Mouse (Mus musculus) urinary bladder, postnatal 36 days (tissue): Measurements from ENCODE around the gene Lsm8.
A peak's percentile ranks its signal among the peaks of the same experiment; 100 is the strongest.
"Not testable (repeated sequence)": the region's sequence is repeated elsewhere in the genome, so short reads cannot be mapped to it uniquely, and the experiment has no call there.

ENCODE experiments used
- DNase-seq, 2 experiments: peaks; one replicate each; pipeline ENCODE4 v3.0.0; 2022; ENCODE audit warnings: low spot score in 2 of 2, mixed read lengths in 1 of 2

Gene Lsm8

DNA sequence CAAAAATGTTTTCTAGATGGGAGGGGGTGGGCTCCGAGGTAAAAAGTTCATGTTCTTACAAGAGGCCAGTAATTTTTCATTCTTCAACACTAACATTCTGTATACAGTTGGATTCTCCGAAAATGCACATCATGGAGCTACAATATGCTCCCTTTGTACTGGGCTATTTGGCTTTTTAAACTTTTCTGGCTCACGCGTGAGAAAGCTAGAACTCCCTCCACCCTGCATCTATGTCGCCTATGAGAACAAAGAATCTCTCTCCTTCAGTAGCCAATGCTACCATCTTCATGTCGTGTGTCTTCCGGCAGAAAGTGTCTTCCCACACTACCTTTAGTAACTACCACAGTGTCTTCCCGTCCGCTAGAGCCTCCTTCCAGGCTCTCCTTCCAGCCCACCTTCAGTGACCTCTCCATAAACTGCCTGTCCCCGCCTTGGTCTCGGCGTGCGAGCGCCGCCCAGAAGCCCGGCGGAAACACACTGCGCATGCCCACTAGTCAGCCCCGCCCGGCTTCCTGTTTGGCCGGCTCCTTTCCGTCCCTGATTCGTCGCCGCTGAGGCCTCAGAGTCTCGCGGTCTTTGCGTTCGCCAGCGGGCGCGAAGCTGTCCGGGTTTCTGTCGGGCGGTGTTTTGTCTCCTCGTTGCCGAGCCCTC is at the start of gene Lsm8:
Gene Lsm8 (plus strand): TSS at position 529 of the 651 bp plus-strand sequence.
- peak; percentile 96 to 98 for DNase-seq

DNA sequence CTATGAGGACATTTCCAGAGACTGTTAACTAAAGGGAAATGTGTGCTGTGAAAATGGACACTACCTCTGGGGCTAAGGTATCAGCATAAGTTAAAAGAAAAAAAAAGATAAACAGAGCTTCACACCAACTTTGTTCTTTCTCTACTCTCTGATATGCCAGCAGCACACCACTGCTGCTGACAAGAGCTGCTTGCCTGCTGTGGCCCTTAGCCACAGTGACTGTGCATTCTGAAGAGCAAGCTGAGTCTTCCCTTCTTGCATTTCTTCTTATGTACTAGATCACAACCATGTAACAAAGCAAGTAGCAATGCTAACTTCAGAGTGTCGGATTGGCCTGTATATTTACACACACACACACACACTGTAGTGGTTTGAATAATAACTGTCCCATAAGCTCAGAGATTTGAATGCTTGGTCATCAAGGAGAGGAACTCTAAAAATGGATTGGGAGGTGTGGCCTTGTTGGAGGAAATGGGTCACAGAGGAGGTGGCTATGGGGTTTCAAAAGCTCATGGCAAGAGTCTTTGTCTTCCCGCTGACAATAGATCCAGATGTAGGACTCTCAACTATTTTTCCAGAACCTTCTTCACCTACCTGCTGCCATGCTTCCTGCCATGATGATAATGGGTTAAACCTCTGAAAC is 47.4 kb upstream of the Lsm8 start:
- no peak for DNase-seq

DNA sequence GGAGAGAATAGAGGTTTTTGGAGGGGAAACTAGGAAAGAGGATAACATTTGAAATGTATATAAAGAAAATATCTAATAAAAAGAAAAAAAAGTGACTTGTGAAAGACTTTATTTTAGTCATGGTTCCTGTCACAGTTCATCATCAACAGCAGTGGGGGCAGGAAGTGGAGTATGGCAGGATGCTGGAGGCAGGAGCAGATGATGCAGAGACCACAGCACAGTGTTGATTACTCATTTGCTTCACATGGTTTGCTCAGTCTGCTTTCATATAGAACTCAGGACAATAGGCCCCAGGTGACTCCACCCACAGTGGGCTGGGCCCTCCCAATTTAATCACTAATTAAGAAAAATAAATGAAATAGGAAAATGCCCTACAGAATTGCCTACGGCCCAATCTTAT is 35.8 kb upstream of the Lsm8 start:
- no peak for DNase-seq

DNA sequence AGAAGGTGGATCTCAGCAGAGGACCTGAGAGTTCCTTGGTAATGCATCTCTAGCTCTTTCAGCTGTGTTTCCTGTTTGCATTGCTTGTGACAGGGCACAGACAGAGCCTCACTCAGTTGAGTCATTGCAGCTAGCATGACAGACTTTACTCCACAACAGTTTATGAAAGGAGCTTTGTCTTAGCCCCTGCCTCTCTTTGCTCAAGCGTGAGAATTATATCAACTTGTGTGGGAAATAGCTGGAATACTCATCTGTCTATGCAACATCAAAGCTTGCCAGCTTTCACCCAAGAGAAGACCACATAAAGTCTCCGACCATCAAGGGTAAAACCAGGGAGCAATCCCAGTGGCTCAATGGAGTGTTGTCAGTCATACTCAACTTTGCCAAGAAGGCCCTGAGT is 32.8 kb upstream of the Lsm8 start:
- DNase-seq: no peak

DNA sequence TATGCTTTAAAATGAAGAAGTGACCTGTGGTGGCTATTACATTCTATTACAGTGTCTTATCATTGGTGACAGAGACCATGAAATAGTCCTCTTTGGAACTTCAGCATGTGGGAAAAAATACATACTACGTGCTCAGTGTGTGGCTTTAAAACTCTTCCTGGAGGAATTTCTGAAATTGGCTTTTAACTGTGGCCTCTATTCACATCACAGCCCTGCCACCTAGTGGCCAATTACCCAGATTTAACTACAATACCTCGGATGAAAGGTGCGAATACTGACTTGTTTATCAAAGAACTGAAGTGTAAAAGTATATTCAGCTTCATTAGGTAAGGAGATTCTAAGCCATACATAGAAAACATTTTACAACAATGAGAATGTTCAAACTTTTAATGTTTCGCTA is 29.0 kb upstream of the Lsm8 start:
- peak; percentile 35 to 38 for DNase-seq

DNA sequence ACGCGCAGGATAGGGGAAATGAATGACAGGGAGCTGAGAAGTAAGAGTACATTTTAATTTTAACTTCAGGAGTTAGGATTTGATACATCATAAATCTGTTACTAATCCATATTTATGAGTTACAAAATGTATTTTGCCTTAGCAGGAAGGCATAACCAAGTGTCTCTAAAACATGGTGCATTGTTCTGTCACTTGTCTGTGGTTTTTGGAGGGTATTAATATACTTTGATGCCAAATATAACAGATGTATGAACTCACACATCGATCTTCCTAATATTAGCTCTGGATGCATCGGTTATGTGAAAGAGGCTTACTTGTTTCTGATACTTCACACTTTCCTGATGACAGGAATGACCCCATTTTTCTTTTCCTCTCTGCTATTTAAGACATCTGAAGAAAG is 28.1 kb upstream of the Lsm8 start:
- DNase-seq: no peak

DNA sequence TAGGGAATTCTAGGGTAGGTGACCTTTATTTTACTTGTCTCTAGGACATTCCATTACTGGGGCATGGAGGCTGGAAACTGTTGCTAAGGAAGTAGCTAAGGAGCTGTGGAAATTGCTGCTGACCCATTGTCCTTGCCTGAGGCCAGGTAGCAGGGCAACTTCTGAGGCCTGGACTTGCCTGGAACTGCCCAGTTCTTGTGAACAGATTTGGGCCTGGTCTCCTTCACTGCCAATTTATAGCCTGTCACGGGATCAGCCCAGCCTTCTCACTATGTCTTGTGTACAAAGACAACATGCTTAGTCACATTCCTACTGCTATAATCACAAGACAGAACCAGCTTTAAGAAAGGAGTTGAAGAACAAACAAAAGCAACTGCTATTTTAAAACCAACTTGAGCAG is 25.6 kb upstream of the Lsm8 start:
- peak; percentile 47 to 57 for DNase-seq

DNA sequence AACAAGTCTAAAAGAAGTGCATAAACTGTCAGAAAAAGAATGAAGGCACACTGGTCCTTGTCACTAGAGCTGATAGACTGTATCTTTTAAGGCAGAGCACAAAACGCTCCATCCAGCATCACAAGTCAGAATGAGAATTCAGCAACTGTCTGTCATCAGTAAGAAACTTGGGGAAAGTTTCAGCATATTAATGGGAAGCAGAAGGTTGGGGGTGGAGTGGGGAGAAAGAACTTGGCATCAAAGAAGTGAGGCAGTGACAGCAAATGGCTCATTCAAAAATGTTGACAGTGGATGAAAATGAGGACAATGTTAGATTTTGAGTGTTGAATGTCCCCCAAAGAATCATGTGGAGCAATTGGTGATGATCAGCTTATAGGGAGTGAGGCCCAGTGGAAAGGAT is 15.4 kb upstream of the Lsm8 start:
- no peak for DNase-seq

DNA sequence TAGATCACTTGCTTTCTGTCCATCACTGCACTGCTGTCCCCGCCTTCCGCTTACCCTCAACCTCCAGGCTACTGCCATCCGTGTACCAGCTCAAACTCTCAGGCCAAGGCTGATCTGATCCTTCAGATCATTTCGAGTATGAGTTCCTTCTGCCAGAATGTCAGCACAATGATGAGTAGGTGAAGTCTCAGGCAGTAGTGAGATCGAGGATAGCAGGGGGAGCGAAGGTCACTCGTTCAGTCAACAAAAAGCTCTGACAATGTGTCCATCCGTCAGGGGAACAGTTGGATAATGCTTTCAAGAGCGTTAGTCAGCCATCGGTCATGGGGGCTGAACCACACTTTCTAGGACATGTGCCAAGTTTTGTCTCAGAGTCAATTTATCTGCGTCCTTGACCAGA is 3.9 kb upstream of the Lsm8 start:
- not testable (repeated sequence) for DNase-seq

DNA sequence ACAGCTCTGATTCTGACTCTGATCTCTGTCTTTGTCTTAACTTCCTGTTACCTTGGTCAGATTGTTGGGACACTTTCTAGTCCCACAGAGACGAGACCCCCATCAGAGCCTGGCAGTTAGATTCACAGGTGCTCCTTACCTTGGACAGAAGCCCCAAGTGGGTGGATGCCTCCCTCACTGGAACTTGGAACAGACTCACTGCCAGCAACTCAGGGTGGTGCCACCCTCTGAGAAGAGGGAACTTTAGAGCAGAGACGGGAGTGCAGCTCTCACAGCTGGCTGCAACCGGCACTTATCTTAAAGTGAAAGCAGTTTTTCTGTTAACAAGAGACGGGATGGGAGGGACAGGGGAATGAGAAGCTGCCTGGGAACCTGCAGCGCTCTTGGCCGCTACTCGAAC is 2.8 kb upstream of the Lsm8 start:
- not testable (repeated sequence) for DNase-seq

DNA sequence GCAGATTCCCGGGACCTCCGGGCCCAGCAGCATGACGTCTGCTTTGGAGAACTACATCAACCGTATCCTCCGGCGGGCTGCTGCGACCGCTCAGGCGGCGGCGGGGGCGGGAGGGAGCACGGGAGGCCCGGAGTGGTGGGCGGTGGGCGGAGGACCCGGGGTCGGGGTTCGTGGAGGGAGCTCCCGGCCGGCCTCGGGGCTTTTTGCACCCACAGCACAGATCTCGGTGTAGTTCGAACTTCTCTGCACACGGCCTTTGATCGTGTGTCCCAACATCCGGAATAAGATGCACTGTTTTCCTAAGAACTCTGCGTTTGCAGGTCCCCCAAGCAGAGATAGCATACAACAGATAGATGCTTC is 303 bp downstream of the Lsm8 start:
- no peak for DNase-seq

DNA sequence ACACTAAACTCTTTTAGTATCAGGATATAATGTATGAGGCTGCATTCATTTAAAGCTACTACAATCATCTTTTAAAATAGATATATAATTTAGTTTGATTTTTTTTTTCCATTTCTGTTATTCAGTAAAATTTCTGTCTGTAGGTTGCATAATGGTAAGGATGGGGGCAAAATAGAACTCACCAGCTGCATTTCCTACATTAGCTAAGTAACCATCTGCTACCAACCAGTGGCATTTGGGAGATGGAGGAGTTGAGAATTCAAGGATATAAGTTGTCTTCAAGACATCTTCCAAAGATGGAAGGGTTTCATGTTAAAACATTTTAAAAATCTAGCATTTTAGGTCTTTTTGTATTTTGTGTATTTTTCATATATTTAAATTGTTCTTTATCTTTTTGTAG is 6.9 kb downstream of the Lsm8 start:
- no peak for DNase-seq

DNA sequence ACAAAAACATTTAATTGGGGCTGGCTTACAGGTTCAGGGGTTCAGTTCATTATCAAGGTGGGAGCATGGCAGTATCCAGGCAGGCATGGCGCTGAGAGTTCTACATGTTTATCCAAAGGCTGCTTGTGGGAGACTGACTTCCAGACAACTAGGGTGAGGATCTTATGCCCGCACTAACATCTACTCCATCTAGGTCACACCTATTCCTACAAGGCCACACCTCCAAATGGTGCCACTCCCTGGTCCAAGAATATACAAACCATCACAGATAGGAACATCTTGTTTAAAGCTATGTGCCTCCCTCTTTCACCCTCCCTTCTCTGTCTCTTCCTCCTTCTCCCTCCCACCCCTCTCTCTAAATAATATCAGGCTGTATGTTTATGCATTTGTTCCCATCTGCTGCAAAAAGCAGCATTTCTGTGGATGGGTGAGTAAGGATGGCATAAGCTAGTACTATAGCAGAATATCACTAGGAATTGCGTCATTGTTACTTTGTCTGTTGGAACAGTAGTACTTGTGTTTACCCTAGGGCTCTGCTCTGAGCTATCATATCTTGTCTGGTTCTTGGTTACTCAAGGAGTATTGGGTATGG is 8.2 kb downstream of the Lsm8 start:
- no peak for DNase-seq

DNA sequence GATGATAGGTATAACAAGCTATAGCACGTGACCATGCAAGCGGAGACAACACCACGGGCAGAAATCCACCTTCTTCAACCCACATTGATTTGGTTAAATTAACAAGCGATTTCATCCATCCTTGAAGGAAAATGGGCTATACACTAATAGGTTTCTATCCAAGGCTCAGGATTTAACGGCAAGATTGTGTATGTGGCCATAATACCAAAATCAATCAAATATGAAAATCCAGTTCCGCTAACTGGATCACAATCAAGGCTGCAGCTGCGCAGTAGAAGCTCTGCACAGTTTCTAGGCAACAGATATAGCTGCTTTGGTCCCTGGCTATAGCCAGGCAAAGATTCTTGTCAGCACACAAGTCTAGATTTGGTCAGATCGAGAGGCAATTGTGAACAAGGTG is 17.6 kb downstream of the Lsm8 start, which contains the start of gene Ankrd7:
Gene Ankrd7 (plus strand): TSS at position 301 of the 400 bp plus-strand sequence.
- no peak for DNase-seq

DNA sequence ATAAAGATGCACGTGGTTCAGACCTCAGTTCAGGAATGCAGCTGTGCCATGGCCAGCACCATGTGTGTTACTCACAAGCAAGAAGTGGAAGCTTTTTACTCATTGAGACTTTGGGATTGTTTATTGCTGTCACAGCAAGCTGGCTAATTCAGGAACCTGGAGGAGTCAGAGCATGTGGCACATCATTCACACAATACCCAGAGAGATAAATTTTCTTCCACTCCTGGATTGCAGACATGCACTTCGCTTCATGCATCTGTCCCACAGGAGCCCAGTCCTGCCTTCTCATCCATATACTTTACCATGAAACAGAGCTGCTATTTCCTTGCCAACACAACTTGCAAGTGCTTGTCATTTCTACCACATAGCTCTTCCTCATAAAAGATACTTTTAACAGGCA is 40.7 kb downstream of the Lsm8 start:
- DNase-seq: no peak

DNA sequence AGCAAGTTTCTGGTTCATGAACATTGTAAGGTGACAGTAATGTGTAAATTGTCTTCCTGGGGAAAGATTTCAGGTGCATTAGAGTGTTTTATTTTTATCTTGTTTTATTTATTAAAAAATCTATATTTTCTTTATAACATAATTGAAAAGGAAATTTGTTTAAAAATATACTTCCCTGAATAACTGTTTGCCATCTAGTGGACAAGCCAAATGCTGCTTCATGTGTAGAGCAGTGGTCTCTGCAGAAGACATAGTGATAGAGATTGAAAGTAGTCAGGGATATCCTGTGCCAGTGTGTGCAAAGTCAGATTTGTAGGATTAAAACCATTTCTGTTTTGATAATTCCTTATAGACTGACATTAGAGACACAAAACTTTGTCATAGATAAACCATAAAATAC is 45.8 kb downstream of the Lsm8 start:
- DNase-seq: no peak
